ENCODE assay signal across 9 mouse cellular contexts in genomic region chr12:40499627-40500329, GRCm38 (mm10). TPM values are rescaled to one million over a fixed set of nuclear protein-coding genes. Genes with fewer than 3 reads are reported as not detected.
DNase-seq lines count a peak whose midpoint lies in the region; ATAC-seq and TF ChIP-seq lines count a peak whose summit lies in the region.
"Had no signal": no experiment of that assay in that cellular context is flagged by ENCODE, and none has a peak within 500 bp of the region (broad histone marks: within the 10 kb centered on the region; RNA-seq: fewer than 3 reads in every experiment).

No protein-coding gene starts in this region.

- no peak overlapping the region for H3K27ac ChIP-seq in hindbrain, embryonic 15.5 days (replicated peaks)
- H3K27ac ChIP-seq in hindbrain, embryonic 11.5 days (ENCODE audit: low read depth, low read length) = no peak overlapping the region
- no peak overlapping the region for H3K27ac ChIP-seq in heart, embryonic 12.5 days (ENCODE audit: poor library complexity, severe bottlenecking)
- no peak overlapping the region for H3K27ac ChIP-seq in lung, embryonic 14.5 days (ENCODE audit: low read depth)

- TF ChIP-seq CTCF in lung, embryonic 14.5 days (IDR thresholded peaks at IDR 0.05; ENCODE audit: low read depth) = no peak

- ATAC-seq in hindbrain, embryonic 15.5 days (ENCODE audit: low FRiP score, low read depth) = 0 out of 2 replicates have a peak, but pooled peaks have one; percentile 40
- ATAC-seq in hindbrain, embryonic 11.5 days (ENCODE audit: low FRiP score) = no peak
- peak; percentile 55; the same call in 1 of the 2 replicates for ATAC-seq in heart, embryonic 12.5 days (ENCODE audit: insufficient number of reproducible peaks, low FRiP score)
- ATAC-seq in lung, embryonic 14.5 days (ENCODE audit: insufficient read depth) = peak; percentile 97

- DNase-seq in hindbrain, embryonic 11.5 days (ENCODE audit: low spot score) = no peak
- peak; percentile 80 for DNase-seq in cerebellum, adult 9-11 months
- DNase-seq in lung, embryonic 14.5 days = peak; percentile 92
- no peak for DNase-seq in right cerebral cortex, postnatal 4 days
- DNase-seq in B cell, adult 2 months = no peak
- no peak for DNase-seq in testis, postnatal 10 days (ENCODE audit: low spot score)

- no peak overlapping the region for H3K4me2 ChIP-seq in hindbrain, embryonic 15.5 days
- H3K4me2 ChIP-seq in hindbrain, embryonic 11.5 days (replicated peaks; ENCODE audit: low read depth, low read length) = no peak overlapping the region
- H3K4me2 ChIP-seq in heart, embryonic 12.5 days = peak overlapping the region; percentile 11; the same call in 1 of the 2 replicates
- H3K4me2 ChIP-seq in lung, embryonic 14.5 days = no peak overlapping the region

- H3K9ac ChIP-seq in hindbrain, embryonic 15.5 days = no peak overlapping the region
- no peak overlapping the region for H3K9ac ChIP-seq in hindbrain, embryonic 11.5 days (ENCODE audit: low read depth, low read length)
- no peak overlapping the region for H3K9ac ChIP-seq in heart, embryonic 12.5 days
- no peak overlapping the region for H3K9ac ChIP-seq in lung, embryonic 14.5 days

- peaks cover 42% of the 10 kb centered on the region for H3K4me1 ChIP-seq in hindbrain, embryonic 15.5 days (replicated peaks)
- no peaks in the 10 kb centered on the region for H3K4me1 ChIP-seq in hindbrain, embryonic 11.5 days (replicated peaks; ENCODE audit: control insufficient read depth, insufficient read depth, low read length)
- H3K4me1 ChIP-seq in heart, embryonic 12.5 days (replicated peaks) = peaks cover 18% of the 10 kb centered on the region
- peaks cover 14% of the 10 kb centered on the region; the same call in 1 of the 2 replicates for H3K4me1 ChIP-seq in lung, embryonic 14.5 days (ENCODE audit: insufficient read depth)

- H3K27me3 ChIP-seq in hindbrain, embryonic 15.5 days = no peaks in the 10 kb centered on the region
- no peaks in the 10 kb centered on the region for H3K27me3 ChIP-seq in hindbrain, embryonic 11.5 days (ENCODE audit: control insufficient read depth, insufficient read depth, low read length)
- no peaks in the 10 kb centered on the region for H3K27me3 ChIP-seq in heart, embryonic 12.5 days (replicated peaks)
- H3K27me3 ChIP-seq in lung, embryonic 14.5 days (ENCODE audit: insufficient read depth, low read length) = no peaks in the 10 kb centered on the region

- H3K9me3 ChIP-seq in hindbrain, embryonic 15.5 days = no peaks in the 10 kb centered on the region
- no peaks in the 10 kb centered on the region for H3K9me3 ChIP-seq in hindbrain, embryonic 11.5 days (ENCODE audit: control insufficient read depth, low read length)
- H3K9me3 ChIP-seq in heart, embryonic 12.5 days (replicated peaks) = no peaks in the 10 kb centered on the region
- H3K9me3 ChIP-seq in lung, embryonic 14.5 days (ENCODE audit: low read depth, low read length) = no peaks in the 10 kb centered on the region
- H3K9me3 ChIP-seq: G1E had no signal

- 75% methylated on average over 5 of the region's 5 CpGs for WGBS in hindbrain, embryonic 15.5 days
- WGBS in hindbrain, embryonic 11.5 days = 66% methylated on average over 5 of the region's 5 CpGs
- WGBS in heart, embryonic 12.5 days = 48% methylated on average over 5 of the region's 5 CpGs
- 18% methylated on average over 5 of the region's 5 CpGs for WGBS in lung, embryonic 14.5 days

- H3K36me3 ChIP-seq in hindbrain, embryonic 15.5 days = no peaks in the 10 kb centered on the region
- H3K36me3 ChIP-seq in hindbrain, embryonic 11.5 days (ENCODE audit: control insufficient read depth, insufficient read depth, low read length) = no peaks in the 10 kb centered on the region
- no peaks in the 10 kb centered on the region for H3K36me3 ChIP-seq in heart, embryonic 12.5 days
- H3K36me3 ChIP-seq in lung, embryonic 14.5 days (ENCODE audit: insufficient read depth) = no peaks in the 10 kb centered on the region
- H3K36me3 ChIP-seq: G1E had no signal

- H3K4me3 ChIP-seq in hindbrain, embryonic 15.5 days = no peak overlapping the region
- no peak overlapping the region for H3K4me3 ChIP-seq in hindbrain, embryonic 11.5 days (ENCODE audit: low read depth, low read length)
- no peak overlapping the region for H3K4me3 ChIP-seq in heart, embryonic 12.5 days
- H3K4me3 ChIP-seq in lung, embryonic 14.5 days (ENCODE audit: low read depth, low read length) = no peak overlapping the region

RNA-seq across cellular contexts. Expression of gene Dock4, which starts 54.0 kb away (rescaled TPM):
- polyA plus RNA-seq in hindbrain, embryonic 15.5 days (2015; fragmentation: Nextera tagmentation; extraction: Ambion mirVana) = 30.4 and 31.0 TPM in 2 replicates
- 19.8 and 29.4 TPM in 2 replicates for polyA plus RNA-seq in hindbrain, embryonic 11.5 days (2014; fragmentation: Nextera tagmentation; extraction: Ambion mirVana)
- polyA plus RNA-seq in heart, embryonic 12.5 days (2016; fragmentation: Nextera tagmentation; extraction: Ambion mirVana) = 7.3 and 10.1 TPM in 2 replicates
- polyA plus RNA-seq in lung, embryonic 14.5 days (2014; fragmentation: Nextera tagmentation; extraction: Ambion mirVana) = 24.2 and 28.9 TPM in 2 replicates

RNA-seq across cellular contexts. Expression of gene Zfp277, which starts 54.1 kb away (rescaled TPM):
- 29.5 and 31.9 TPM in 2 replicates for polyA plus RNA-seq in hindbrain, embryonic 15.5 days (2015; fragmentation: Nextera tagmentation; extraction: Ambion mirVana)
- polyA plus RNA-seq in hindbrain, embryonic 11.5 days (2014; fragmentation: Nextera tagmentation; extraction: Ambion mirVana) = 42.3 and 46.2 TPM in 2 replicates
- polyA plus RNA-seq in heart, embryonic 12.5 days (2016; fragmentation: Nextera tagmentation; extraction: Ambion mirVana) = 25.6 and 30.2 TPM in 2 replicates
- polyA plus RNA-seq in lung, embryonic 14.5 days (2014; fragmentation: Nextera tagmentation; extraction: Ambion mirVana) = 45.5 and 46.7 TPM in 2 replicates

Comparison
In these comparisons a context has a peak if more than half of its experiments do, and no peak if none do; other contexts are left out.
1. DNase-seq: peak in cerebellum, adult 9-11 months (single experiment) and lung, embryonic 14.5 days (single experiment); none in hindbrain, embryonic 11.5 days (single experiment), right cerebral cortex, postnatal 4 days (single experiment), B cell, adult 2 months (0 of 2) and testis, postnatal 10 days (single experiment).